Mouse (Mus musculus) T-helper 1 cell (primary cell): ENCODE measurements around the gene Lingo3.

Experiments used
- in situ Hi-C: fragments of 300-600 bp; cut with MboI, MseI; formaldehyde crosslinking; loops from one replicate; pipeline ENCODE4 v1.15.1; 2025; ENCODE audit warnings: high pct_unique_total_duplicates

Lingo3 gene

GRCm38 (mm10) chr10:80843931-80844547 is at the start of gene Lingo3:
Lingo3 (minus strand) TSS chr10:80844039.
- in situ Hi-C loops, result no loop called here

GRCm38 (mm10) chr10:80887181-80887580 is 43.3 kb upstream of the Lingo3 start:
- in situ Hi-C loops, result no loop called here

- in situ Hi-C loops, result no loop called here
Observed at GRCm38 (mm10) chr10:80881301-80881700, 37.5 kb upstream of the Lingo3 start.

- in situ Hi-C loops, result no loop called here
Observed at GRCm38 (mm10) chr10:80880901-80881300, 37.1 kb upstream of the Lingo3 start.

GRCm38 (mm10) chr10:80880131-80880641 is 36.3 kb upstream of the Lingo3 start:
- in situ Hi-C loops, result no loop called here

GRCm38 (mm10) chr10:80876594-80876993 is 32.8 kb upstream of the Lingo3 start:
- in situ Hi-C loops, result loop anchor here (5.0 kb wide), 3 partner anchors 49 to 129 kb away; partner anchors contain the start of gene Oaz1

GRCm38 (mm10) chr10:80876028-80876427 is 32.2 kb upstream of the Lingo3 start:
- in situ Hi-C loops, result loop anchor here (5.0 kb wide), 3 partner anchors 49 to 129 kb away; partner anchors contain the start of gene Oaz1

GRCm38 (mm10) chr10:80874035-80874434 is 30.2 kb upstream of the Lingo3 start:
- in situ Hi-C loops, result no loop called here

- in situ Hi-C loops, result no loop called here
Observed at GRCm38 (mm10) chr10:80871581-80871980, 27.7 kb upstream of the Lingo3 start, which contains the start of gene Tmprss9. Tmprss9 (plus strand) TSS chr10:80871848.

- in situ Hi-C loops, result no loop called here
Observed at GRCm38 (mm10) chr10:80870993-80871392, 27.2 kb upstream of the Lingo3 start.

GRCm38 (mm10) chr10:80864446-80864845 is 20.6 kb upstream of the Lingo3 start:
- in situ Hi-C loops, result no loop called here

- in situ Hi-C loops, result no loop called here
Observed at GRCm38 (mm10) chr10:80862305-80862704, 18.5 kb upstream of the Lingo3 start.

- in situ Hi-C loops, result no loop called here
Observed at GRCm38 (mm10) chr10:80858350-80858935, 14.6 kb upstream of the Lingo3 start.

- in situ Hi-C loops, result no loop called here
Observed at GRCm38 (mm10) chr10:80857848-80858247, 14.0 kb upstream of the Lingo3 start.

- in situ Hi-C loops, result no loop called here
Observed at GRCm38 (mm10) chr10:80857386-80857785, 13.5 kb upstream of the Lingo3 start.

GRCm38 (mm10) chr10:80856908-80857307 is 13.1 kb upstream of the Lingo3 start:
- in situ Hi-C loops, result no loop called here

GRCm38 (mm10) chr10:80856267-80856666 is 12.4 kb upstream of the Lingo3 start:
- in situ Hi-C loops, result no loop called here

- in situ Hi-C loops, result no loop called here
Observed at GRCm38 (mm10) chr10:80855749-80856073, 11.9 kb upstream of the Lingo3 start.

GRCm38 (mm10) chr10:80854913-80855748 is 11.3 kb upstream of the Lingo3 start, which contains the start of the genes Lsm7 and Sppl2b:
Lsm7 (minus strand) TSS chr10:80855209.
Sppl2b (plus strand) TSS chr10:80855275.
- in situ Hi-C loops, result no loop called here

- in situ Hi-C loops, result no loop called here
Observed at GRCm38 (mm10) chr10:80848571-80848970, 4.7 kb upstream of the Lingo3 start.

- in situ Hi-C loops, result no loop called here
Observed at GRCm38 (mm10) chr10:80845732-80846131, 1.9 kb upstream of the Lingo3 start.

GRCm38 (mm10) chr10:80845055-80845693 is 1.3 kb upstream of the Lingo3 start:
- in situ Hi-C loops, result no loop called here
